20 mouse cellular contexts compared by ENCODE assay signal in genomic region chr6:83265653-83266052, GRCm38 (mm10). TPM values are rescaled to one million over a fixed set of nuclear protein-coding genes. Genes with fewer than 3 reads are reported as not detected.
"Had no signal": no experiment of that assay in that cellular context is flagged by ENCODE, and none has a peak within 500 bp of the region (broad histone marks: within the 10 kb centered on the region; RNA-seq: fewer than 3 reads in every experiment).

No protein-coding gene starts in this region.

- DNase-seq: lung, adult 2 months; lung, postnatal 14 days; right cerebral cortex, adult 18-20 months; right cerebral cortex, postnatal 25 days; spleen, adult 18-20 months; thymus, adult 2 months had no signal

- H3K9me3 ChIP-seq: liver, embryonic 13.5 days; liver, embryonic 15.5 days; lung, embryonic 15.5 days; neural tube, embryonic 12.5 days had no signal

- H3K36me3 ChIP-seq: liver, embryonic 15.5 days; lung, embryonic 15.5 days; neural tube, embryonic 12.5 days had no signal

- H3K27me3 ChIP-seq: lung, embryonic 15.5 days; neural tube, embryonic 12.5 days had no signal

- H3K27ac ChIP-seq: liver, embryonic 13.5 days; liver, embryonic 15.5 days; lung, embryonic 15.5 days; macrophage; neural tube, embryonic 12.5 days had no signal

- H3K4me2 ChIP-seq: liver, embryonic 13.5 days; liver, embryonic 15.5 days; lung, embryonic 15.5 days; midbrain, embryonic 11.5 days; neural tube, embryonic 12.5 days had no signal

- H3K4me3 ChIP-seq: liver, embryonic 13.5 days; liver, embryonic 15.5 days; lung, embryonic 15.5 days; megakaryocyte, embryonic 14.5 days; neural tube, embryonic 12.5 days had no signal

- ATAC-seq: liver, postnatal 0 days; lung, postnatal 0 days; midbrain, embryonic 16.5 days had no signal

- H3K9ac ChIP-seq: liver, embryonic 13.5 days; liver, embryonic 15.5 days; liver, postnatal 0 days; lung, embryonic 15.5 days; neural tube, embryonic 12.5 days had no signal

RNA-seq across cellular contexts. Expression of gene Slc4a5, which starts 46.0 kb away (rescaled TPM):
- total RNA-seq: monocyte, adult 5-6 weeks; neutrophil, adult 5-6 weeks had no signal
- polyA plus RNA-seq: macrophage; neural tube, embryonic 14.5 days; urinary bladder, adult 2 months had no signal
